Mouse (Mus musculus): ENCODE measurements around the gene Tbc1d4.

The Tbc1d4 gene

GRCm38 (mm10) chr14:101500826-101501225 lies 108.2 kb downstream of the Tbc1d4 start:
- DNase-seq: no peak

- no peak for DNase-seq
These were observed 109.2 kb downstream of the Tbc1d4 start for GRCm38 (mm10) chr14:101499838-101500237.

GRCm38 (mm10) chr14:101488264-101488810 lies 120.7 kb downstream of the Tbc1d4 start:
- no peak for DNase-seq

GRCm38 (mm10) chr14:101486550-101486949 lies 122.4 kb downstream of the Tbc1d4 start:
- no peak for DNase-seq

- no peak for DNase-seq
These were observed 125.8 kb downstream of the Tbc1d4 start for GRCm38 (mm10) chr14:101483230-101483629.

GRCm38 (mm10) chr14:101482270-101482669 lies 126.7 kb downstream of the Tbc1d4 start:
- DNase-seq: peak in 1 of 2 experiments; percentile 38

GRCm38 (mm10) chr14:101481165-101481564 lies 127.8 kb downstream of the Tbc1d4 start:
- no peak for DNase-seq

- DNase-seq: no peak
These were observed 128.4 kb downstream of the Tbc1d4 start for GRCm38 (mm10) chr14:101480541-101480940.

GRCm38 (mm10) chr14:101477827-101478220 lies 131.2 kb downstream of the Tbc1d4 start:
- DNase-seq: no peak

- peak; percentile 25 to 56 for DNase-seq
These were observed 131.7 kb downstream of the Tbc1d4 start for GRCm38 (mm10) chr14:101477081-101477826.

- no peak for DNase-seq
These were observed 139.4 kb downstream of the Tbc1d4 start for GRCm38 (mm10) chr14:101469475-101470093.

- no peak for DNase-seq
These were observed 140.8 kb downstream of the Tbc1d4 start for GRCm38 (mm10) chr14:101468143-101468542.

- DNase-seq: no peak
These were observed 141.5 kb downstream of the Tbc1d4 start for GRCm38 (mm10) chr14:101467532-101467931.

GRCm38 (mm10) chr14:101466521-101466920 lies 142.5 kb downstream of the Tbc1d4 start:
- no peak for DNase-seq

- no peak for DNase-seq
These were observed 143.1 kb downstream of the Tbc1d4 start for GRCm38 (mm10) chr14:101465893-101466292.

- DNase-seq: peak; percentile 39 to 56
These were observed 148.2 kb downstream of the Tbc1d4 start for GRCm38 (mm10) chr14:101460768-101461167.

GRCm38 (mm10) chr14:101452915-101453314 lies 156.1 kb downstream of the Tbc1d4 start:
- DNase-seq: no peak

- DNase-seq: no peak
These were observed 161.1 kb downstream of the Tbc1d4 start for GRCm38 (mm10) chr14:101447857-101448256.

GRCm38 (mm10) chr14:101445205-101445604 lies 163.8 kb downstream of the Tbc1d4 start:
- no peak for DNase-seq

GRCm38 (mm10) chr14:101437925-101438324 lies 171.1 kb downstream of the Tbc1d4 start:
- no peak for DNase-seq

- no peak for DNase-seq
These were observed 178.5 kb downstream of the Tbc1d4 start for GRCm38 (mm10) chr14:101430536-101430935.

GRCm38 (mm10) chr14:101428805-101429516 lies 180.0 kb downstream of the Tbc1d4 start:
- no peak for DNase-seq

GRCm38 (mm10) chr14:101417679-101418078 lies 191.3 kb downstream of the Tbc1d4 start:
- DNase-seq: no peak

Data from kidney, adult 8-10 months (tissue).